Mouse (Mus musculus) adrenal gland, adult 8-10 months (tissue): ENCODE measurements at regions not wholly inside any gene's neighbourhood (a gene's known extent, or its start where the extent isn't known, plus 50 kb on each side); places are given as distances from the start of the nearest gene placed in this dataset.

Source experiments
- DNase-seq: peaks from one replicate; pipeline ENCODE4 v3.0.0; 2022

DNA sequence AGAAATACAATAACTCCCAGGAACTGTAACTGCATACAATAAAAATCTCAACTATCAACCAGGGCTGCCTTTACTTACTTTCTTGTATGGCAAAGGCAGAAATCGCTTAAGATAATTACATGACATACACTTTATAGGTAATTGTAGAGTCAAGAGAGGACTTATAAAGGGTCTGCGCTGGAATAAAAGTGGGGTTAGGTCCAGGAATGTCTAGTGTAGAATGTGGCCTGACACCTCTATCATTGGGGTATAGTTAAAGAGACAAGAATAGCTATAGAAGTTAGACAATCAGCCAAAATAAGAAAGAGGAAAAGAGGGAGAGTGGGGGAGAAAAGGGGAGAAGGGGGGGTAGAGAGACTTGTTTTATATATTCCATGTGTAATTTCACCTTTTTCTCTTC is 144.8 kb upstream of the Gimd1 start:
- no peak for DNase-seq

DNA sequence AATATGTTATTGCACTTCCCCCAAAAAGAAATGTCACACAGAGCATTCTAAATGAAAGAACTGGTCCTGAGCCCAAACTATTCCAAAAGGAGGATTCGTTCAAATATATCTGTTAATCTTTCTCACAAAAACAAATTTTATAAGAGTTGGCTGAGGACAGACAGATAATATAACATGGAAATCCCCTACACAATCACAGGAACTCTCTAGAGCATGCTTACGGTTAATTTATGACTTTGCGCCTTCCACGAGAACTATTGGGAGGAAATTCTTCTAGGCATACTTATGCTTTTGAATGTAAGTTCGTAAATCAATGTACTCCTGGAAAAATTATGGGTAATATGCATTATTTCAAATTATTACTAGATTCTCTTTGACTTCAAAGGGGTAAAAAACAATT is 144.1 kb upstream of the Gimd1 start:
- no peak for DNase-seq

DNA sequence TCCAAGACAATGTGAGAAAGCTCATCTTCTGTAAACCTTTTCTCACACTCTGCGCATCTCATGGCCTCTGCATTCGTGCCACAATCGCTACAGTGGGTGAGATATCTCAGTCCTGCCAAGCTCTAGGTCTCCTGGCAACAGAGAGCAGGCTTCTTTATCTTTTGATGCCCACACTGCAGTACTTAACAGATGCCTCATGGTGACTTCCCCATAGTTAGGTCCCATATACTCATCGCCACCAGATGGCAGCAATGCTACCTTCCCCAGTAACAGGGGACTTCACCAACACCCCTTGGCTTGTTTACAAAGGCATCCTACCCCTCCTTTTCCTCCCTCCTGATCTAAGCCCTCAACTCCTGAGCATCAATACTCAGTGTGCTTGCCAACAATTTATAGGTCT is 123.5 kb upstream of the Gimd1 start:
- peak; percentile 33 for DNase-seq

GRCm38 (mm10) chr3:132510240-132510639 is 119.4 kb upstream of the Gimd1 start:
- DNase-seq: no peak

DNA sequence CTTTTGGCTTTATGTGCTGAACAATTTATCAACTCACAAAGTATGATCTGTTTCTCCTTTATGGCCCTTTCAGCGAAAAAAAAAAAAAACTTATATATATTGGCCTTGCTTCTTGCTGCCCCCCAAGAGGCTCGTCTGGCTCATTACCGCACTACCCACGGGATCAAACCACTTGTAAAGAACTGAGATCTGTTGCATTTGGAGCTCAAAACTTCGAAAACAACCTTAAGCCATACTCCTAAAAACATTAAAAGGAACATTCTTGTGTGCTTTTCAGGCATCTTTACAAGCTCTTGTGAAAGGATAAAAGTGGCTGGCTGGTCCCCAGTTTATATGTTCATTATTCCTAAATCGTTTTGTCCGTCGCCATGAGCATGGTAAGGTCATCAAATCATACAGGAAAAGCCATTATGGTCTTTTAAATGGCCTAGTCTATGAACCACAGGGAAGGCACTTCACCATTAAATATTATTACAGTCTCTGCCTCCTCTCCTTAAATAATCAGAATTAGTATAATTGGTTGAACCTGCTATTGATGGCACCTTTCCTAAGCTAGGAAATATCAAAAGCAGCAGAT is 117.0 kb upstream of the Gimd1 start:
- no peak for DNase-seq

DNA sequence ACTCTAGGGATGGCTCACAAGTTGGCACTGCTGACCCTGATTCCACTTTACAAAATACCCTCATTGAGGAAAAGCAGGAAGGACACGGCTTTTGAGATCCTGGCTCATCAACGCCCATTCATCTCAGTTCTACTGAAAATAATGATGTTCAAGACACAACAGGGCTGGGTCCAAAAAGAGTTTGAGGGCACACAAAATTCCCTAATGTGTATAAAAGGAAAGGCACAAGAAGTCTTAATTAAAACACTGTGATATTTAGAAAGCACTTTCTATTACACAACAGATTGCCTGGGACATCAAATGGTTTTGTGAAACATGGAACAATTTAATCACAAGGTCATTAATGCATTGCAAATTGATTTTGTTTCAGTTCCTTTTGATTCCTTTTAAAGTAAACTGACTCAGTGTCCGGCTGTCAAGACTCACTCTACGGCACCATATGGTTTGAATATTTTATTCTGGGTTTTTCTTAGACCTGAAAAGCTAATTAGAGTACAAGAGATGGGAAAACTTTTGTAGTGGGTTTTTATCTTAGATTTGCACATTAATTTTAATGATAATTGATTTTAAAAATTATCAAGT is 96.2 kb upstream of the Gimd1 start:
- no peak for DNase-seq

GRCm38 (mm10) chr3:132539780-132540658 is 89.6 kb upstream of the Gimd1 start:
- DNase-seq: no peak

- DNase-seq: no peak
Observed at GRCm38 (mm10) chr3:132551238-132551808, 78.3 kb upstream of the Gimd1 start.

- DNase-seq: no peak
Observed at GRCm38 (mm10) chr3:132565755-132566154, 63.9 kb upstream of the Gimd1 start.

- no peak for DNase-seq
Observed at GRCm38 (mm10) chr3:132566301-132566700, 63.3 kb upstream of the Gimd1 start.
